Mouse (Mus musculus) embryonic fibroblast, embryonic 13.5 days (primary cell): ENCODE results near the gene Tex261.

Source experiments
- CTCF ChIP-seq: IDR thresholded peaks from 2 replicates; pipeline ENCODE4 v1.5.1; 2011; ENCODE audit warnings: mild to moderate bottlenecking, control low read depth, low read length, moderate library complexity, borderline replicate concordance; ENCODE audit not compliant: insufficient read depth
- POLR2A ChIP-seq: IDR thresholded peaks from 2 replicates; pipeline ENCODE4 v1.6.1; 2011; ENCODE audit warnings: low read depth, mild to moderate bottlenecking, control low read depth, low read length, moderate library complexity

DNA sequence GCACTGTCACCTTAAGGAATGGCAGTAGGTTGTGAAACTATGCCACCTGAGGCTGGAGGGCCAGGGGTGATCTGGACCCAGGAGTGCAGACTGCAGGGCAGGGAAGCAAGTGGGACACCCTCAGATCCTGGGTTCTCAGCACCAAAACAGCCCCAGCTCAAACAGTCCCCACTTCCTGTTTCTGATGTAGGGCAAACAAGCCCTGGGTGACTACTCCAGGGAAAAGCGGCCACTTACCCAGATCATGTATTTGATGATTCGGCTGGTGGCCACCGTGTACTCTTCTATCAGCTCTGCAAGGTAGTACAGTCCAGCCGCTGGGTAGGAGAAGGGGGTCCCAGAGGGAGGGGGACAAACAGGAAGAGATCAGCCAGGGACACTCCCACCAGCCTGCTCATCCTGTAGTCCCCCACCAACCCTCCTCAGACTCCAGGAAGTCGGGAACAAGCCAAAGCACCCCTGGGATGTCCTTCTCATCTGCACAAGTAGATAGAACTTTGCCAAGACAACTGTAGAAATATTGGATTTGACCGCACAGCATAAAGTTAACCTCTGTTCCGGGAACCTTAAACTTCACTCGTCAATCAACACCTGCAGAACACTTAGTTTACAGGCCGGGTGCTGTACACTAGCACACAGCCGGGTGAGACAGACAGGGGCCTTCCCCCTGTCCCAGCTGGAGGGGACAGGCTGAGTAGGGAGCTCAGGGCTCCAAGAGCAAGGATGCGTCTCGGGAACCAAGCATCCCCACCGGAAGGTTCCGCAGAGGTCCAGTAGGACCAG is 641 bp downstream of the Tex261 start:
- TF ChIP-seq CTCF = no peak
- no peak for TF ChIP-seq POLR2A
